Mouse (Mus musculus): ENCODE data around the gene Tspan9.

DNA sequence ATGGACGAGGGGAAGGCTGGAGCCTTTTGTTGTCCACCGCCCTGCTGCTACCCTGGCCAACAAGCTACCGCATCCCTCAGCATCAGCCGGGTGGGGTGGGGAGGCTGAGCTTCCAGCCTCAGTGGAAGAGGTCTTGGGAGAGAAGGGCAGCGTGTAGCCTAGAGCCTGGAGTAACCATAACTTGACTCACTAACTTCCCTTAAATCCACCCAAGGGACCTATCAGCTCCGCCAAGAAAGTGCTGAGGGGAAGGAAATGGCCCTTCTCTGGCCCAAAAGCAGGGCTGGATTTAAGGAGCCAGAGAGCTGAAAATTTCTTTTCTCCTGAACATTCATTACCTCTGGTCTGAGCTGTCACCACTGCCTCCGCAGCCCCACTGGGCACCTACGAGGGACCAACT, 75.2 kb downstream of the Tspan9 start:
- TF ChIP-seq CTCF (IDR thresholded peaks at IDR 0.05; ENCODE audit: low read depth) (no peak), EP300 (IDR thresholded peaks at IDR 0.05; ENCODE audit: low read depth) (no peak)

All from liver, postnatal 0 days (tissue).